Mouse (Mus musculus): ENCODE measurements at regions not wholly inside any gene's neighbourhood (a gene's known extent, or its start where the extent isn't known, plus 50 kb on each side); places are given as distances from the start of the nearest gene placed in this dataset.

DNA sequence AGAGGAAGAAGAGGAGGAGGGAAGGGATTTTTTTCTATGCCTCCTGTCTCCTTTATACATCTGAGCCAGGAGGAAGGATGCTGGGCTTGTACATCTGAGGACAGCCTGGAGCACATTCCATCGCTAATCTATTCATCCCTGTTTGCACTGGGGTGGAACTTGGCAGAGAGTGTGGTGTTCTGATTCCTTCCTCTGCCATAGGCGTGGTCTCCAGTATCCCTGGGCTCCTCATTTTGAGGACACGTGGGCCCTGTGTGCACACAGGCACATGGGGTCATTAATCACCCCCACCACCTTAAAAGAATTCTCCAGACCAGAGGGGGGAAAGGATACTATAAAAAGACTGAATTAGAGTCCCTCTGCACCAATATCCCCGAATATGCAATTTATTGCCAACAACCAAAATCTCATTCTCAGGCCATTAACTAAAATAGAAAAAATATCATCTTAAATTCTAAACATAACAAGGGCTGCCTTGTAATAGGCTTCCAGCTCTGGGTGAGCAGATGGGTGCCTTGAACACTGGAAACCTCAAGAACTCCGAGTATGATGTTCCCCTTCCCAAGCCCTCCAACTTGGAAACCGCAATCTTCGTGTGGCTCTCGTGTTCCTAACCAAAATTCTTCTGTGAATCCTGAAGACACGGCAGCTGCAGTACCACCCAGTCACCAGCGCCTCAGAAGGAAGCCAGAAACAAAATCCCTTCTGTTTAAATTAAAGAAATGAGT, 254.7 kb downstream of the Cxcl12 start:
- in situ Hi-C loops (cut with MboI, MseI) = no loop called here

DNA sequence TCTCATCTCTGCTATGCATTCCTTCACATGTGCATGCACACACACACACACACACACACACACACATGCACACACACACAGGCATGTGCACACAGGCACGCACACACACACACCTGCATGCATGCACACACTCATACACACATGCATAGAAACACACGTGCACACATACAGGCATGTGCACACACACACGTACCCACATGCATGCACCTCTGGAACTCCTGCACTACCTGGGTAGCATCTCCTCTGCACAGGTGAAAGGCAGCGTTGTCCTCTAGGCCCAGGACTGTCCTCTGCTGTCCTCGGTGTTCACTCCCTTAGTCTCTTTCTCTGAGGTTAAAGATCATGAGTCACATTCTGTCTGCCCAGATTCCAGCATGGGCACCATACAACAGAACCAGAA, 258.0 kb downstream of the Cxcl12 start:
- in situ Hi-C loops (cut with MboI, MseI) = no loop called here

DNA sequence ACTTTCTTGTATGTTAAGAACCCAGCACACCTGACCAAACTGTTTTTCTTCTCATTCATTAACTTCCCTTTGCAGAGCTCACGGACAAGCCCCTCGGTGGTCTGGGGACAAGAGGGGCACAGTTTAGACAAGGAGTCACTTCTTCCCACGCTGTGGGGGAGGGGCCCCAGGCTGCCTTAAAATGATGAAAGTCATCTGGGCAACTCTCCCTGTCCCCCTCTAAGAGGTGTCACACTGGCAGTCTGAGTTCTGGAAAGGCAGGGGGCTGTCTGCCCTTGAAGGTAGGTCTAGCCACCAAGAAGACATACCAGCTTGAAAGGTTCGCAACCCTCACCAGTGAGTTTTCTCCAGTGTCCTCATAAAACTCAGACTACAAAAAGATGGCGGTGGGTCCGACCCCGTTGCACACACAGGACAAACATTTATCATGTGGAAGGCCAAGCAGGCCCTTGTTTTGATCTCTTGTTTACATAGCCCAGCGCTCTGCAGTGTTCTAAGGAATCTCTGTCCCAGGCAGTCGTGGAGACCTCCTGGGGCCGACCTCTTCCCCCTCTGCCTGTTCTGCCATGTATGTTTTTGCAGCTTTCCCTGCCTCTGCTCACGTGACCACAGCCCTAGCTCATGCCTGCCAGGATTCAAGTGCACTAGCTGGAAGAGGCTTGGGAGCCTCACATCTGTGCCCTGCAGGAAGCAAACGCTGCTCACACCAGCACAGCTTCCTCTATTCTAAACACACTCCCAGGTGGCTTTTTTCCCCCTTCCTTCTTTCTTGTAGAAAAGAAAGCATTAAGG, 259.2 kb downstream of the Cxcl12 start:
- in situ Hi-C loops (cut with MboI, MseI) = no loop called here

DNA sequence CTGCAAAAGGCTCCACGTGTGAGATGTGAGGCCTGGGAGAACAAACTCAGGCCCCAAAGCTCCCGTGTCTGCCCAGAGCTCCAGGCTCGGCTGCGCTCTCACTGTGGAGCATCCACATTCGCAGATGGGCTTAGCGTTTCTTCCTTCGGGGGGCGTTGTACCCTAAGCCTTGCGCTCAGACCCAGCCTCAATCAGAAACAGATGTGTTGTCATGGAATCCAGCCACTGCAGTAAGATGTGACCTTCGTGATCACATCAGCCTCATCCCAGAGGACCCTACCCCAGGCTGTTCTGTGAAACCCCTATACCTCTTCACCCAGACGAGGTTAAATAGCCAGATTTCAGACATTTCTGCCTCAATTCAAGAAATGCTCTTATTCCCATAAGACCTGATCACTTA, 260.1 kb downstream of the Cxcl12 start:
- in situ Hi-C loops (cut with MboI, MseI) = no loop called here

DNA sequence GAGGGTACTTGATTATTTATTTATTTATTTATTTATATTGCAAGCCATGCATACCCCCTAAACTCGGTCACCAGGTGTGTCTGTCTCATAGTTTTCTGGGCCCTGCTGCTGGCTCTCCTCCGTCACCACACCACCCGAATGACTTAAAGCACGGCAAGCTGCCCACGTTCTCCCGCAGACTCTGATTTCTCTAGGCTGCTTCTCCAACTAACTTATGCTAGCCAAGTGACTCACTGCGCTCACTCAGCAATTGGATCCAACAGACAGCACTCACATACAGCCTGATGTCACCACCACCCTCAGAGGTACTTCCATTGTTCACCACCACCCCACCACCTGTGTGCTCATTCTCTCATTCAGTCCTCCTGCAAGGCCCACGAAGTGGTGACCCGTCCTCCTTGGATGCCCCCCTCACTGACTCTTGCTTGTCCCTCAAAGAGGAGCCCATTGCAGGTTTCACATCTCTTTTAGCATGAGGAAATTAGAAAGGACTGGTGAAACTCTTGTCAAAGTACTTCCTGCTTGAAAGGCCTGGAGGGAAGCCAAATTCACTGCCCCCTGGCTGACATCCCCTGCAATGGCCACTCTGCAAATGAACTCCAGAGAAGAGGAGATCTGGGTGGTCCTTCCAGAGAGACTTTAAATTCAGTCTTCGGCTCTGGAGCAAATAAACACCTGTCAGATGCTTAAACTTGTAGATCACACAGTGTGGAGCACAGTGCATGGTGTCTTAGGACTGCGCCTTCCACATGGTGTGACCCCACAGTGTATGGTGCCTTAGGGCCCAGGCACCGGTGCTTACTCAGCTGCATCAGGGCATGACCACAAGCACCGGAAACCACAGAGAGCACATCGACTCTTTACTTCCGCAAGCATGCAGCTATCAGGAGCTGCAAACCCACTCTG, 262.8 kb downstream of the Cxcl12 start:
- in situ Hi-C loops (cut with MboI, MseI) = no loop called here

DNA sequence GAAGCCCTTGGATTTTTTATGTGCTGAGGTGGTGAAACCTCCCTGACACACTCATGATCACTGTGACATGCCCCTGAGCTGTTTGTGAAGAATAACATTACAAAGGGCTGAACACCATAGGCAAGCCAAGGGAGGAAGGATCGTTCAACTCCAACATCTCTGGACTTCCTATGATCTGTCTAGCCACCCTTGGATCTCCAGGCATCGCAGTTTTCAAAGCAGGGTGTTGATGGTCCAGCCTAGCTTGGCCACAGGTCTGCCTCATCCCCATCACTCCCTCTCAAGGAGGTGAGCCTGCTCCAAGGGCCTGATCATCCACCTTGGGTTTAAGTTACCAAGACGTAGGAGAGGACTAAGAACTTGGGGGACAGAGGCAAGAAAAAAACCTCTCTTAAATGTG, 268.5 kb downstream of the Cxcl12 start:
- in situ Hi-C loops (cut with MboI, MseI) = no loop called here

DNA sequence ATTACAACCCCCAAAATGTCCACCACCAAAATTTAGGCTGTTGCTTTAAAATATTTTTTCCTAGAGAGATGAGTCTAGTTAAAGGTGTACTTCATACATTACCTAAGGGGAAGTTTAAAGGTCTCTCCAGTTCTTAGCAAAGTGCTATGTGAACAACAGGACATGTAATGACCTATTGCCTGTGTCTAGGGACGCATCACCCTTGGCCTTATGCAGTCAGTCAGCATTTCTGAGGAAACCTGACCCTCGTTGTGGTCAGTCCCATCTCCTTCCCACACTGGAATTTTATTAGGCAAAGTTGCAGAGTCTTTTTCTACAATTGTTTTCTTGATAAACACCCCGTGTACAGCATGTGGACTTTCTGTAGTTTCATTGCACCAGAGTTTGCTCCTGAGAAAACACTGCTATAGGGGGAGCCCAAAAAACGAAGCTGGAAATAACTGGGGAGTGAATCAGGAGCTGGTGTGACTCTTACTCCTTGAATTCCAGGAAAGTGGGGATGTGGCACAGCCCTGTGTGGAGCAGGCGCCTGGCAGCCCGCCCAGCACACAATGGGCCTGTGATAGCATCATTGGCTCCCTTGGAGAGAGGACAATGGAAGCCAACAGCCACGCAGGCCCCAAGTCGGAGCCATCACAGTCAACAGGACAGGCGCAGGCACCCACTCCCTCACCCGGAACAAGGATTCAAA, 269.2 kb downstream of the Cxcl12 start:
- in situ Hi-C loops (cut with MboI, MseI) = no loop called here

DNA sequence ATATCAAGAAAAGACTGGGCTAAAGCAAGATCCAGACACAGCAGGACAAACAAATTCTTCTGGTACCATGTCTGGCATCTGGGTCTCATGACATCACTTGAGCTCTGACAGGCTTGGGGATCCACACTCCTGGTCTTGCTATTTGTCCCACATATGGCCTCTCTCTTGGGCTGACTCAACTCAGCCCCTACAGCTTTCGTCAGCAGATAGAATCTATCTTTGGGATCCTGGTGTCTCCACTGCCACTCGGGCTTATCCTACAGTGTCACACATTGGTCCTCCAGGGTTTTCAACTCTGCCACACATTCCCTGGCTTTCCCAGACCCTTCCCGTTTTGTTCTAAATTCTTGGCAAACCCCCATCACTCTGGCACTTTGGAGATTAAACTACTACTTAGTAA, 280.3 kb downstream of the Cxcl12 start:
- in situ Hi-C loops (cut with MboI, MseI) = no loop called here

DNA sequence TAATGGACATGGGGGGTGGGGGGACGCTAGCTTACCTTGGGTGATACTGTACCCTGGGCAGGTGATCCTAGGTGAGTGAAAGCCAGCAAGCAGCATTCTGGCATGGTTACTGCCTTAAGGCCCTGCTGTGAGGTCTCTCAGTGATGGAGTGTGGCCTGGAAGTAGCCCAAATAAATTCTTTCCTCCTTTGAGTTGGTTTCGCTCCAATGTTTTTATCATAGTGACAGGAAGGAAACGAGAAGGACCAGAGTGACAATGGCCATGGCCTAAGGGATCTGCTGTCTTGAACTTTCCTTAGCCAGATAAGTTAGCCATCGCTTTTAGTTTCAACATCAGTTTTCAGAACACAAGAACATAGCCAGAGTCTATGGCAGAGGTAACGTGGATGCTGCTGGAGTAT, 282.7 kb downstream of the Cxcl12 start:
- in situ Hi-C loops (cut with MboI, MseI) = no loop called here

DNA sequence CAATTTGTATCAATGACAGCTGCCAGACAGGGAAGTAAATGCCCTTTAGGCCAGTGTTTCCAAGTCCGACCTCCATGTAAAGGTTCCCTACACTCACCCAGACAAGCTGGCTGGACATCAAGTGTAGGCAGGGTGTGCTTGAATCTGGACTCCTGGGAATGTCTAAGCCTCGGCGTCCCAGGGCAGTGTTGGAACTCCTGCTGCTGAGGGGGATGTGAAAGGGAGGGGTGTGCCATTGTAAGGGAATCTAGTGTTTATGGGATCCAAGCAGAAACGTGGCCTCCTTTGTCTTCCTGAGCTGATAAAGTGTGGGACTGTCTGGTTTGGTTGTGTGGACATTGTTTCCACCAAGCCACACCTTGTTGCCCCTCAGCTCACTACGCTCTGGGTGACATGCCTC, 291.9 kb downstream of the Cxcl12 start:
- in situ Hi-C loops (cut with MboI, MseI) = no loop called here

DNA sequence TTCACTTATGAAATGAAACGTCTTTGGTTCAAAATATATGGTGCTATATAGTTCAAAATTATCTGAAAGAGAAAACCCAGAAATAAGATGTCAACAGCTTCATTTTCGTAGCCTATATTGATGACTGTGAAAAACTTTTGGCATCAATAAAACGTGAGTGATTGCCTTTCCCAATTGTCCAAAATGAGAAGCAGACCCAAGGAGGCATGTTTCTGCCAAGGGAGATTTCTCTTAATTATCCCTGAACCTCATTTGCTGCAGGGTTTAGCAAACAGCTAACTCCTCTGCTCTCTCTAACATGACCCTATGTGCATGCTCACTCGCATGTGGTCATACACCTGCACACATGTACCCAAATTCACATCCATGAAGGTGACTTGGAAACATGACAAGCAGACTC, 296.8 kb downstream of the Cxcl12 start:
- in situ Hi-C loops (cut with MboI, MseI) = no loop called here

DNA sequence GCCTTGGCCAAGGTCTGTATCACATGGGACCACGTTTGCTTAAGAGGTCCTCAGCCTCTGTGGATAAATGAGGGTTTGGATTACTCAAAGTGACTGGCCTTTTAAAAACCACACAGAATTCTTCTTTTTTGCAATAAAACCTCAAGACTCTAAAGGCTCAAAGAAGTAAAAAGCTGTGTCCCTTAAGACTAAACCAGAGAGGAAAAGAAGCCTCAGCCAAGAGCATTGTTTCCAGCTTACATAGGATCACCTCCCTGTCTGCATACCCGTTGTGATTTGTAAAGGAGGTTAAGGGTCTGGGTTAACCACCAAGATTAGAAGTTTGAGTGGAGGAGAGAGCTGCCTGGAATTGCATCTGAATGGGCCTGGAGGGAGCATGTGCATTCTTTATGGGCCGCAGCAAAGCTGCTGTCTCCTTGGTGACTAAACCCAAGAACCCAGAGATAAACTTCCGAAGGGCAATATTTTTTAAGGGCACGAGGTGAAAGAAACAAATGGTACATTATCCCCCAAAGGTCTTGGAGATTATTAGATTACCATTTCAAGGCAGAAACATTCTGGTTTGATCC, 297.4 kb downstream of the Cxcl12 start:
- in situ Hi-C loops (cut with MboI, MseI) = no loop called here

DNA sequence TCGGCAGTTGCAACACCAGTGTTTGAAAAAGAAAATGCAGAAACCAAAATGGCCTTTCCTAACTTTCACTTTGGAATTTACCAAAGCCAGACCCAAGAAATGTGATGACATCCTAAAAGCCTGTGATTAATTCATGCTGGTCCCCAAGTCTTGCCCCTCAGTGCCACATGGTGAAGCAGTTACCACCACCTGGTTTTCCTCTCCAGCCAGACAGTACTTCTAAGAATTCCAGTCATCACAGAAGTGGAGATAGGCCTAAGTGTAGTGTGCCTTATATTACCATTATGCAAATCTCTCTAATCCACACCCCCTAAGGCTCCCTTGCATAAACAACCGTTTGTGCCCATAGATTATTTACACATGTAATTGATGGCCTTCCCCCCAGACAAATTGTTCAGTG, 311.0 kb downstream of the Cxcl12 start:
- in situ Hi-C loops (cut with MboI, MseI) = no loop called here

DNA sequence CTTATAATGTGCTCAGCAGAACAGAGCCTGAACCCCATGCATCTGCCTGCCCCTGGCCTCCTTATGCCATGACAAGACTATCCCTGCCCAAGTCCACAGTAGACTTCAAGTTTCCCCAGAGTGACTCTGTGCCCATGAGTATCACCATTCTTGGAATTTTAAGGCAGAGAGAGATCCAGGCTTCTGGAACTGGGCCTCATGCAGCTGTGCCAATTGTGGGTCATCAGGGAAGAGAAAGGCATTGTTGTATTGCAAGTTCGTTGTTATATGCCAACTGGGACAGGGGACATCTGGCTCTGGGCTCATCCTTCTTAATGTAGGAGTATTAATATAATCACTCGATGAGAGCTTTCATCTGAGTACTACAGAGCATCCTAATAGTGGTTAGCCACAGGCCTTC, 312.1 kb downstream of the Cxcl12 start:
- in situ Hi-C loops (cut with MboI, MseI) = no loop called here

DNA sequence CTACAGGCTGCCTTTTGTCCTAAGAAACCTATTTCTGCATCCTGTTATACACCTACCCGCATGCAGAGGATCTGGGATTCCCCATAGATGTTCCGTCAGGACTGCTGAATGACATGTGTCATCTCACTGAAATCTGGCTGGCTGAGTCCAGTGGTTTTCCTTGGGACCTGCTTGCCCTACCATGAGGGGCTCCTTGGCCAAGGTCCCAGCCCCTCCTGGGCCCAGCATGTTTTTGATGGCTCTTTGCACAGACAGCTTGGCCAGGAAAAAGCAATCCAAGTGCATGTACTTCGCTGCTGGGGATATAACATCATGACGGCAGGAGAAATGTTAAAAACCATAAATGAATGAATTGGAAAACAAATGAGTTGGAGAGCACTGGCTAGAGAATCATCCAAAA, 320.8 kb downstream of the Cxcl12 start:
- in situ Hi-C loops (cut with MboI, MseI) = no loop called here

DNA sequence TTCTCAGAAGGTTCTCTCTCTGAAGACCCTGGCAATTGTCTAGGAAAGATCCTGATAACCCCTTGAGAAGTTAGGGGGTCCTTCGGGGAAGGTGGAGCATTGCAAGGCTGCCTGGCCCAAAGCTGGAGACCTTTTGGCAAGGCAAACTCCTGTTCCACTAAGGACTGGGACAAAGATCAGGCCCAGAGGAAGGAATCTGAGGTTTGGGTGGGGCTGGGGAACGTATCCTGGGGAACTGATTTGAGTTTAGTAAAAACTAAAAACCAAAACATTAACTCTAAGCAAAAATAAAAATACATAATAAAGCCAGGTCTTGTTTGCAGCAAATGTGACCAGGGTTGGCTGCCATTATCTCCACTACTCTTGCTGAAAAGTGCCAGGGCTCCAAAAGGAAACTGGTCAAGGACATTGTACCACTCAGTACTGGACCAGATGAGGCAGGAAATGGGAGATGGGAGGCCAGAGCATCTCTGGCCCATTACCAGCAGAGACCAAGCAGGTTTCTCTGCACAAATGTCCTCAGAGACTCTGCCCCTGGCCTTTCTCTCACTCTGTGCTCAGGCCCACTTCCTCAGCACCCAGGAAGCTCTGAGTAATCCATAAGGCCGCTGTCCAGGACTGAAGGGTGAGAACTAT, 321.5 kb downstream of the Cxcl12 start:
- in situ Hi-C loops (cut with MboI, MseI) = no loop called here

DNA sequence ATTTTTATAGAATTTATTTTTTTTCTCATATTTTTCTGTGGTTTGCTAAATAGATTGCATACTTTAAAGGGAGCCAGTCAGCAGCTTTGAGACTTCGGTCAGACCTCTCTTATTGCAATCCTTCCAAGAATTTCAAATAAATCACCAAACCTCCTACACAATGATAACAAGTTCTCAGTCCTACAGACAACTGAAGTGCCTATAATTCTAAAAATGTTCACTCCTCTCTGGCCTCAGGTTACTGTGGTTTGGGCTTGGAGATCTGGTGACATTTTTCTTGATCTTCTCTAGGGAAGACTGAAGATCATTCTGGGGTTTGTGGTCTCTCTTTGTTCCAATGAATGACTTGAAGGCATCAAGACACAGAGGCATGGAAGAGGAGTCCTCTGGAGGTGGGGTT, 326.6 kb downstream of the Cxcl12 start:
- in situ Hi-C loops (cut with MboI, MseI) = no loop called here

DNA sequence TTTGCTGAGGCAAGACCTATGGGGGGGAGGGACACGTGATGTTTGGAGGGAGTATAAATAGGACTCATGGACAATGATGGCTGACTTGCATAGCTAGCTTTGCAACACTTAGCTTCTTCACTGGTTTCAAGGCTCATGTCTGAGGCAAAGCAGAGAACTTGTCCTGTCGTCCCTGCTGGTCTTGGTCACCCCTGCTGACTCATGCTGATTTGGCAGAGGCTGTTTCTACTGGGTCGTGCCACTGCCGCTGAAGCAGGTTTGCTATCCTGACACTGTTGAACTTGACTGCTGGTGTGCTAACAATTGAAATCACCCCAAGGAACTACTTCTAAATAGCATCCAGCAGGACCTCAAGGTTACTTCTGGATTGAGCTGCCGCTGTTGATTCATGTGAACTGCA, 329.0 kb downstream of the Cxcl12 start:
- in situ Hi-C loops (cut with MboI, MseI) = no loop called here

DNA sequence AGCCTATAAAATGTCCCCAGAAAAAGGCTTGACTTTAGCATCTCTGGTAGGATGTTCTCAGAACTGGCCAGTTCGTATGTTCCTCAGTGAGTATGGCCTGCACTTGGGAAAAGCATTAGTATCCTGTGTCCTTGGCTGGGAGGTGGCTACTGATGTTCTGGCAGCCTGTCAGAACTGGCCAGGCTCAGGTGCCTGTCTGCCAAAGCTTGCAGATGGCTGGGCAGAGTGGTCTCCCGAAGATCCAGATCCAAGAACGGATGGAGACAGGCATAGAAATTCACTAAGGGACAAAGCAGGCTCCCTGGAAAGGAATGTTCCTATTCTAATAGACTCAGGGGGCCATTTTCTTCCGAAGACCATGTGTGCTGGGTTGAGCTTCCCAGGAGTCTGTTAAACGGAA, 329.6 kb downstream of the Cxcl12 start:
- in situ Hi-C loops (cut with MboI, MseI) = no loop called here

DNA sequence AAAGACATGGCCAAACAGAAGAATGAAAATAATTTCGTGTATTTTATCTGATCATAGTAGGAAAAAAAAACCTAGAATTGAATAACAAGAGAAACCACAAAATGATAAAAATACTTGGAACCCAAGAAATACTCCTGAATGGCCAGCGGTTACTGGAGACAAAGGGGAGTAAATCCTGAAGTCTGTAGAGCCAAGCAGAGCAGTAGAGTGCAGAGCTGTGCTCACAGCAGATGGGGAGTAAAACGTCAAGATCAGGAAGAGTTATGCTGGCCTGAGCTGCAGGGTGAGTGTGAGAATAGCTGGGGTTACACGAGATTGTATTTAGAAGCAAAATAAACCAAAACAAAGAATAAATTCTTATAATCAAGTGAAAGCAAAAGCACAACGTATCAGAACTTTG, 334.0 kb downstream of the Cxcl12 start:
- in situ Hi-C loops (cut with MboI, MseI) = no loop called here

DNA sequence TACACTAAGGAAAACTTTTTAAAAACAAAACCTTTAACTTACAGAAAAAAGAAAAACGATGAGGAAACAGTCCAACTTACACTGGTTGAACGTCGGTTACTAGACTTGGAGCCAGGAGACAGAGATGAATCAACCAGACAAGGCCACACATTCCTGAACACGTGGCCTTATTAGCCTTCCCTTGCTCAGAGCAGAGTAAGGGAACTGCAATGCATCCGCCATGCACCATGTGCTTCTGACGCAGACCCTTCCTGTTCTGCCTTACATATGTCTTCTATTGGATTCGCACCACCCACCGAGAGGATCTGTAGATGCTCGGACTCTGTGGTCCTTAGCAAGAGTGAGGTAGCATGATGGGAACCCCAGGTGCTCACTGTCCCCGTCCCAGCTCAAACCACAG, 336.2 kb upstream of the Zfp637 start:
- in situ Hi-C loops (cut with MboI, MseI) = no loop called here

All from T-helper 2 cell (primary cell).